Mouse (Mus musculus) left cerebral cortex, postnatal 14 days (tissue): ENCODE measurements at regions not wholly inside any gene's neighbourhood (a gene's known extent, or its start where the extent isn't known, plus 50 kb on each side); places are given as distances from the start of the nearest gene placed in this dataset.

Source experiments
- DNase-seq, 2 experiments: peaks; one replicate each; pipeline ENCODE4 v3.0.0; 2021 to 2022; ENCODE audit warnings: low spot score in 2 of 2, mixed read lengths in 1 of 2
- intact Hi-C: fragments of 180-260 bp; cut with DNase I; formaldehyde crosslinking; loops from one replicate; pipeline ENCODE4 v1.15.1; 2025

DNA sequence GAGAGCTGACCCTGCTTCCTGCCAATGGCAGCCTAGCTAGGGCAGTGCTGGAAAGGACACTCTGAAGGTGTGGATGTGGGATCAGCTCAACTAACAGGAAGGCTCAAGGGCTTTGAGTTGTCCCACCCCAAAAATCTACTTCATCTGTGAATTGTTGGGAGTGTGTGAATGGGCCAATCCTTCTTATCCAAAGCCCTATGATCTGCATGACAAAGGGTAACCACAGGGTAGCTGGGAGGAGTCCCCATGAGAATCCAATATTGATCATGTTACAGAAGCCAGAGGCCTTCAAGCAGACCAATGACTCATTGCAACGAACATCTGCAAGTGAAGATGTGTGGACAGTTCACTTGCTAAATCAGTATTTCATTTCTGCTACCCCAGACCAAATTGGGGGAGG is 51.1 kb upstream of the Adra1b start:
- intact Hi-C loops, result no loop called here
- DNase-seq, result no peak

DNA sequence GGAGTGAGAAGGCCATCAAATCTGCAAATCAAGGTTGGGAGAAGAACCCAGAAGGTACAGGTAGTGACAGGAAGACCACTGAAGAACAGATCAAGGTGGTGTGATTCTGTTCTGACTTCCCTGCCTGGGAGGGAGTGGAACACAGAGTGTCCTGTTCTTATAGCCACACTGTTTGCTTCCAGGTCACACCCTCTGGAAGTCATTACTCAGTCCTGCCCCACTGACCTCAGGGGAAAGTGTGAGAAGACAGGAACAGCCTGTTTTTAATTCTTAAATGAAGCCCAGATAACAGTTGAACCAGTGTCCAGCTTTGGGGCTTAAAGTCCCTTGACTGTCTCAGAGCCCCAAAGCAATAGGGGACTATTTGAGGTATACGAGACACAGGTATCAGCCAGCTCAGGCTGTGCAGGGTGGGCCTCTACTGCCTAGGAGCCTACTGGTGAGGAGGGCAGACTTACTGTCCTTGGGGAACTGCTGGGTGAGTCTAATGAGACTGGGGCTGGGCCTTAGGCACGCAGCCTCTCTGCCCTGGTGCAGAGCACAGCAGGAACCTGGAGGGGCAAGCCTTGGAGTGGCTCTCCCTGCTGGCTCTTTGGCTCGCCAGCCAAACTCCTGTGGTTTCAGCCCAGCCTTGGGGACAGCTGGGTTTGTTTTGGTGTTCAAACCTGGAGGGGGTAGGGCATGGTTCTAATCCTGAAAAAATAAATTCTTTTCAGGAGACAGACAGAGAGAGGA is 57.4 kb upstream of the Adra1b start:
- no peak for DNase-seq
- intact Hi-C loops, result no loop called here

DNA sequence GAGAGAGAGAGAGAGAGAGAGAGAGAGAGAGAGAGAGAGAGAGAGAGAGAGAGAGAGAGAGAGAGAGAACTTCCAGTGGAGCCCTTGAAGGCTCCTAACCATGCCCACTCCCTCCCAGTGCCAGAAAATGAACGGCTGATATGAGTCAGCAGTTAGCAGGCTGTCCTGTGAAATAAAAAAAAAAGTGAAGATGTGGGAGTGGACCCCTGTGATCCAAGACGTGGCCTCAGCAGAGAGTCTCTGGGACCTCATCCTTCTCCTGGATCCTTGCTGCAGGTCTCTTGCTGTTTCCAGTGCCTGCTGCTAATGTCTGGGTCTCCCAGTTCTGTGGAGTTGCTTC is 57.9 kb upstream of the Adra1b start:
- no peak for DNase-seq
- intact Hi-C loops, result no loop called here

DNA sequence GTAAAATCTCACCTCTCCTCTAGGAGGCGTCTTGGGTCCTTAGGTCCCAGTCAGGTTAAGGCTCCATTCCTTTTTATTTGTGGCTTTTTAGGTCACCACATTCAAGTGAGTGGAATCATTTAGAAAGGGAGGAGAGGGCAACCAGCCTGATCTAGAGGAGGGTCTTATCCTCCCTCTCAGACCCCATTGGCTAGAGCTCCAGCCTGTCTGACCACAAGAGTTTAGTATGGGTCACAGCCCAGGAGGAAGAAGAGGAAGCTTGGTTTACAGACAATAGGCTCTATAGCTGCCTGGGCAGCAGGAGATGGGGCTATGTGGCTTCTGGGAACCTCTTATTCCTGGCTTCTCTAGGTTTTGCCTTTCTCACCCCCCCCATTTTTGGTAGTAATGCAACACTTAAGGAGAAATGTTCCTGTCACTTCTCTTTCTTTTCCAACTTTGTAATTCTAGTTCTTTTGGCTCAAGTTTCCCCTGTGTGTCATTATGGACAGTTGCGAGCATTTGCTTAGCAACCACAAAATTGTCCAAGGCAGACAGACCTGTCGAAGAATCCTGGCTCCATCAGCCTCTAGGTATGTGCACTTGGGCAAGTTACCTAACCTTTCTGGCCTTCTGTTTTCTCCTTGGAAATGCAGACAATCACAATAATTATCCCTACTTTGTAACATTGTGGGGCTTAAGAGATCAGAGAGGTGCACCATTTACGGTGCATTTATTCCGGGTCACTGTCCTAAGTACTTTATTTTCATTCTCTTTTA is 59.5 kb upstream of the Adra1b start:
- no peak for DNase-seq
- intact Hi-C loops, result no loop called here

DNA sequence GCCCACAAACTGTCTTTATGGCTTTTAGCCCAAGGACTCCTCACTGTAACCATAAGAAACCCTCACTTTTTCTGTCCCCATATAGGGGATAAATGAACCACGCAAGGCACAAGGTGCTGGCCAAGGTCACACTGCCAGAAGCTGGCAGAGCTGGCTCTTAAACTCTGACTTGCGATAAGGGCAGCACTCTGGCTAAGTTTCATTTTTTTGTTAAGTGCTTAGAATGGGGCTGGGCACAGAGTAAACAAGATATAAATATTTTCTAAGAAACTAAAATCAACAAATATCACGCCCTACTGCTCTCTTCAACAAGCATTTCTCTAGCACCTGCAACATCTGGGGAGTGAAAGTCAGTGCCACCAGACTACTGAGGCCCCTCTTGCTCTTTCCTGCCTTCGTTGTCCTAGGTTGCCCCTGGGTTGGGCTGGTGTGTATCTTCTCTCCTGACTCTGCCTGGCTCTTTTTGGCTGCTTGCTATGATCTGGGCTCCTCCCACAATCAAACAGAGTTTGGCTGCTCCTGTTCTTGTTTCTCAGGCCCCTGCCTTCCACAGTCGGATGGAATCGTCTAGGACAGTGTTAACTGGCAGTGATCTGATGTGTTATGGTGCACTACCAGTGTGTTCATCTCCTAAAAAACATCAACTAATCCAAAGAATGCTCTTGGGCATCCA is 60.5 kb upstream of the Adra1b start:
- intact Hi-C loops, result no loop called here
- DNase-seq, result no peak

DNA sequence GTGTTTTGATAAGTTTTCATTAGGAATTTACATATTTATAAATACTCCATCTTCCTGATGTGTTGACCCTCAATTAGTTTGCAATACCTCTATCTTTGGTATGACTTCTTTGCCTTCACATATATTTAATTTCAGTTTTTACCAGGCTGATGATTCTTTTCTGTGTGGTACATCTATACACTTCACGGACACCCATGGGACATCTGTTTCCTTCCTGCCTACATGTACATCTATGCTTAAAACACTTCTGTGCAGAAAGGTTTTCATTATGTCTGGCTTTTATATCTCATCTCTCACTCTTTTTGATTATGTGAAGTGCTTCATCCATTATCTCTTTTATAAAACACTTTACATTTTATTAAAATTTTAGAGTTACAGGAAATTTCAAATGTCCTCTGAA is 66.8 kb upstream of the Adra1b start:
- no peak for DNase-seq
- intact Hi-C loops, result no loop called here

DNA sequence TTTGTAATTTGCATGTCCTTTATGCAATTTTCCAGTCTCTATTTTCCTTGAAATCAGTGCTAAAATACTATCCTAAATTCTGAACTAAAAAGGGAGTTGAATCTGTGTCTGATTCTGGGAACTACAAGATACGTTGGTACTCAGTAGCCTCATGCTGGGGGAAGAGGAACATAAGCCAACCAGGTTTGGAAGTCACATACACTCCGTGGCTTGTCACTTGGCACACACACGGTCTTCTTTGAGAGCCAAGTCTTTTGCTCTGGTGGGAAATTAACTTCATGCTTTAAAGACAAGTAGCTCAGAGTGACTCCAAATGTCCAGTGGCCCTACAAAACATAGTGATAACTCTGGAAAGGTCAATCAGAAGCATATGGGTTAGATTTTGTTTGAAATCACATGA is 70.9 kb upstream of the Adra1b start:
- no peak for DNase-seq
- intact Hi-C loops, result no loop called here

DNA sequence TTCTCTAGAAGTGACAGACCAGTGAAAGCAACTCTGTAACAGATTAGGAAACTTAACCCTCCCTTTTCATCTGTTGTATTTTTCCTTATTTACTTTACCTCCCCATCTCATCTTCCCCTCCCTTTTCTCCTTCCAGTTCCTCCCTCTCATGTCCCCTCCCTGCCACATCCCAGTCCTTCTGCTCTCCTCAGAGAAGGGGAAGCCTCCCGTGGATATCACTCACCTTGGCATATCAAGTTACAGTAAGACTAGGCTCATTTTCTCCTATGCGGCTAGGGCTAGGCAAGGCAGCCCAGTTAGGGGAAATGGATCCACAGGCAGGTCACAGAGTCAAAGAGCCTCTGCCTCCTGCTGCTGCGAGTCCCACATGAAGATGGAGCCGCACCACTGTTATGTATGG is 75.0 kb upstream of the Adra1b start:
- DNase-seq, result no peak
- intact Hi-C loops, result no loop called here

DNA sequence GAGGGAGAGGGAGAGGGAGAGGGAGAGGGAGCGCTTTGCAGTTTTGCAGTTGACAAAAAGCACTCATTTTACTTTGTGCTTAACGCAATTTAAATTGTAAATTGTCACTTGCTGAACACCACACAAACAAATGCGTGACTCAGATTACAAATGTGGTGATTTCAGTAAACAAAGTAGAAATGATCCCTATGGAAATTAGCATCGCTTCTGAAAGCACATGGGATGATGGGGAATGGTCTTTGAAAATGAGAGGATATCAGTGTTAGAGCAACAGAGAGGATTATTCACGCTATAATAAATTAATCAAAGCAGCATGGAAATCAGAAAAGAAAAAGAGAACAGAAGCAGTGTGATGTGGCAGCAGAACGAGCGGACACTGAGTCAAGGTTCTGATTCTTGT is 78.4 kb upstream of the Adra1b start:
- no peak for DNase-seq
- intact Hi-C loops, result no loop called here

DNA sequence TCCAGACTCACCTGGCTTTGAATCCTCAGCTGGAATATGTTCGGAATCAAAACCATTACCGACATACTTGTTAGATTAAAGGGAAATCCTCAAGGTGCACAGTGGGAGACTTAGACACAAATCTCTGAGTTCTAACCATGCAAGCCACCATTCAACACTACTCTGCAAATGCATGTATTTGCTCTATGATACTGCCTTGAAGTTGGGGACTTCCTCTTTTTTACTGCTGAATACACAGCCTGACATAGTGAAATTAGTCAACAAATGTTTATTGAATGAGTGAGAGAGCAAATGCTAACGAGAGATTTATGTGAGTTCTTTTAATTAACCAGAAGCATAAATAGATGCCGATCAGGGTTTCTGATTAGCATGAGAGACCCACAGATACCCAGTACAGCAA is 79.4 kb upstream of the Adra1b start:
- intact Hi-C loops, result no loop called here
- no peak for DNase-seq

DNA sequence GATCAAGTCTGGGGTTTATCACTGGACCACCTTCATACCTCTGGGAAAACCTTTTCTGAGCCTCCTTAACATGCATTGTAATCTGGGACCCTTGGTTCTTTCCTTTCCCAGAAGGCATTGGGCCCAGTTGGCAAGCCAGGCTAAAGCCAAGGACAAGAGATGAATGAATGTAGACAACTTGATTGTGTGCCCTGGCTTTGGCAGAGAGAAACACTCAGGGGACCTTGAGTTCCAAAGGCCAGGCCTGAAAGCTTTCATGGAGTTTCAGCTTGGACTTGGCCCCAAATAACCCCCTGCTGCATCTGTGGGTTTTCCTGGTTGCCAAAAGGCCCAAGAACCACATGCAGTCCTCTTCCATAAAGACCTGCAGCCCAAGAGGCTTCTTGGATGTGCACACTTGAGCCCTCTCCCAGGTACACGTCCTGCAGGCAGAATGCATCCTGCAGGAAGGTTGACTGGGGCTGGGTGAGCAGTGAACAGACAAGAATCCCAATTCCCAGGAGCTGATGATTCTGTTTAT is 89.0 kb upstream of the Adra1b start:
- DNase-seq, result no peak
- intact Hi-C loops, result no loop called here

DNA sequence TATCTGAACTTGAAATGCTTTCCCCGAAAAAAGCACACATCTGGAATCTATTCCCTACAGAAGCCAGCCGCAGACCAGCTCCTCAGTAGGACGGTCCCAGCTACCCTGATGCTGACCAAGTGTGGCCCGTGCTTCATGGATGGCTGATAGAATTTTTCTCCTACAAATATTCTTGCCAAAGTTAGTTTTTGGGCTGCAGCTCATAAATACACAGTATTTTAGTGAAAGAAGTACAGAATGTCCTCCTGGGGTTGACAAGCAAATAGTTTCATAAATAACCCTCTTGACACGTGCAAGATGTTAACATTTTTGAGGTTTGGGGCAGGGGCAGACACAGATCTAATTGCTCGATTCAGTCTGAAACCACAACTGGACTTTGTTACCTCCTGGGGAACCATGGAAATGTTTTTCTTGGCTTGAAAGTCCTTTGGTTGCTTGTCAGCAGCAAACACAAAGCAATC is 91.0 kb upstream of the Adra1b start:
- intact Hi-C loops, result no loop called here
- DNase-seq, result no peak

DNA sequence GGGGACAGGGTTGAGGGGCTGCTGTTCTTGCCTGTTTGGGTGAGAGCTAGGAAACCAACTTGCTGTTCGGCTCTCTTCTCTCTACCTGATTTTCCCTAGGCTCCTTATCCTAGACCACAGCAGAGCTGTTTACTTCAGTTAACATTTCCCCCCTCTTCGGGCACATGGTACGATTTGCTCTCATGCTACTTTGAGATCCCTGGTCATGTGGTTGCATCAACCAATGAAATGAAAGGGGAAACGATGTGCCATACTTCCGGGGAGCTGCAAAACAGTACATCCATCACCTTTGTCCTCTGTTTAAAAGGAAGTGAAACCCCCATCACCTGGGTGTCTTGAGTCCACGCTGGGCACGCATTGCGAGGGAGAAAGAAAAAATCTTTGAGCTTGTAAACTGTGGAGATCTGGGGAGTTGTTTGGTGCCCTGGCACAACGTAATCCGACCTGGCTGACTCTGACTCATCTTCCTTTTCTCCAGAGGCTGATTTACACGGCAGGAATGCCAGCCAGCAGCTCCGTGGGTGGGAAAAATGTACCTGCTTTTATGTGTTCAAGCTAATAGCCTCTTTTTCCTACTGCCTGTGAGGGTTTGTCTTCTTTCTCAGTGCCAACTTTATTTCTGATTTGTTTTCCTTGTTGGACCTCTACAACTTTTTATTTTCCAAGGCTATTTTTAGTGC is 97.2 kb upstream of the Adra1b start:
- intact Hi-C loops, result no loop called here
- no peak for DNase-seq

DNA sequence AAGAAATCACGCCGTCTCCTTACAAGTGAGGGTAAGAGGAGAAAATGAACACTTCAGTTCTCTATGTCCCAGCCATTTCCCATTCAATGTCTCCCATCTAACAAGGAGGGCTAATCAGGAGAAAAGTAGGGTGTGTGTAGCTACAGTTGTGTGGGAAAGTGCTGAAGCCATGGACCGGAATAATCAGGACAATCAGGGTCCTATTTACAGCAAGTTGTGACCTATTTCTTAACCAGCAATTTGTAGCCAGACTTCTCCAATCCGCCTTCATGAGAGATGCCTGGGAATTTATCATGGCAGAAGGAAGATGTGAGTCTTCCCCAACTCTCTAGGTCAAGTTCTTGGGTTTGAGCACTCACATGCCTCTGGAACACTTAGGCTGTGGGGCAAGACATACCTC is 99.0 kb upstream of the Adra1b start:
- no peak for DNase-seq
- intact Hi-C loops, result no loop called here

DNA sequence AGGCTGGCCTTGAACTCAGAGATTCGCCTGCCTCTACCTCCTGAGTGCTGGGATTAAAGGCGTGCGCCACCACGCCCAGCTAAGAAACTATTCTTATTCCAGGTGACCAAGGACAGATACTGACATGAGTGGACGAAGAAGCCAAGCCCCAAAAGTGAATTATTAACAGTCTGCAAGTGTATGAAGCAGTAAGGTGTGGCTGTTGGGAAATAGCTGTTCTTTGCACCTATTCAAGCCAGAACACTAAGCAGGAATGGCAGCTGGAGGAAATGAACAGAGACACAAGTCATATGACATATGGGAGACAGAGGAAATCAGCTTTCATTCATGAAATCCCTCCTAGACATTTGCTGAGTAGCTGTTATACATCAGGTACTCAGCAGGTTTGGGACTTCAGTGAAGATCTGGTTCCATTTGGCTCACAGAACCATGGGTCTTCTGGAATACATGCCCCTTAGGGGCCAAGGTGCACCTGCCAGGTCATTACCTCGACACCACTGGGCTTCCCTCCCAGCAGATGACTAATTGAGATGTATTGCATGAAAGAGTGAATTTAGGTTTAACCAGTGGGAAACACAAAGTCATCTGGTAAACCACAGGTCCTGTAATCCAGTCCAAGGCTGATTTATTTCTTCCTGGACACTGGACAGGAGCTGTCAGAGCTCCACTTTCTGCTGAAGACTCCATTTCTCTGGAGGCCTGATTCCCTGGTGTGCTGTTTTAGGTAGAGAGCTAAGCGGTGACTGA is 101.0 kb upstream of the Adra1b start:
- intact Hi-C loops, result no loop called here
- no peak for DNase-seq

DNA sequence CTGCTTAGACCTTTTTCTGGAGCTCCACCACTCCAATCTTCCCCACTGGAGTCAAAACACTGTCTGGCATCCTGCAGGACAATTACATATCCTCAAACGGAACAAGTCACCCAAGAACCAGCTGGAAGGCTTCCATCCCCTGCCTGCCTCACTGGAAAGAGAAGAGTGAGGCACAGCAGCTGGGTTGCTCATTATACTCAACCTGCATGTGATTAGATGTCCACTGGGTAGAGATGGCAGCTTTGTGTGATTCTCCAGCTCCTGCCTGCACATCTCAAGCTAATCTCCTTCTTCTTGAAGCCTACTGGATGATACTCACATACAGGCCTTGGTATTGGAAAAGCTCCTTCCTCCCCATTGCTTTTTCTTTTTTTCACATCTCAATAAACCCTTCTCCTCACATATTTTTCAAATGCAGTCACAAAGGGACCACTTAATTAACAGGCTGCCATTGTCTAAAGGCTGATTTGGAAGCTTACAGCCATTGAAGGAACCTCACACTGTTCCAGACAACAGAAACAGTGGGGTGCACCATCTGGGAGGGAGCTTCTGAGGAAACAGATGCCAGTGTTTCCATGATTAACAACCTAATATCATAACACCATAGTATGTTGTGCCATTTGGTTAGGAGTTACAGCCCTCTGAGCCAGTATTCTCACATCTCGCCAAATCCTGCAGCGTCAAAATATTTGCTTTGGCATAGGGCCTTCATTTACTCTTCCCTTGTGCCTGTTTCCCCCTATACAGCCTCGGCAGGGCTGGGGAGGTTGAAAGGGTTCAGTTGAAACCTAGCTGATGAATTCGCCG is 101.9 kb upstream of the Adra1b start:
- no peak for DNase-seq
- intact Hi-C loops, result no loop called here

DNA sequence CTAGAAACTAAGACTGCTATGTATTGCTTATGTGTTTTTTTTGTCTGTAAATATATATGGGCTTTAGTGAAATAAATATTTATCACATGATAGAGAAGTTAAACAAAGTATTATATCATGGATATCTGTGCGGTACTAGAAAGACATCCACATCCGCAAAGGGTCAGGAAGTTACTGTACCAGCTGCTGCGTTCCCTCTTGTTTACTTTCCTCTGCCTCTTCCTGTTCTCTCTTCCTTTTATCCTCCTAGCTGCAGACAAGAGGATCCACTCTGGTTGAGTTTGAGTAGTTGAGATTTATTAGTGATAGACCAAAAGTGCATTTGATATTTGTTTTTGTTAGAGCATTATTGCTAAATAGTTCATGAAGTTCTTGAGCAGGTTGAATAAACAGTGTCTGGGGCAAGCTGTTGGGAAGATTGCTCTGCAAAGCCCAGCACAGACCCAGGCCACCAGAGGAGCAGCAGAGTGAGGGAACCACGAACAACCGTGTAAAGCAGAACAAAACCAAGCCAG is 106.6 kb upstream of the Adra1b start:
- DNase-seq, result no peak

DNA sequence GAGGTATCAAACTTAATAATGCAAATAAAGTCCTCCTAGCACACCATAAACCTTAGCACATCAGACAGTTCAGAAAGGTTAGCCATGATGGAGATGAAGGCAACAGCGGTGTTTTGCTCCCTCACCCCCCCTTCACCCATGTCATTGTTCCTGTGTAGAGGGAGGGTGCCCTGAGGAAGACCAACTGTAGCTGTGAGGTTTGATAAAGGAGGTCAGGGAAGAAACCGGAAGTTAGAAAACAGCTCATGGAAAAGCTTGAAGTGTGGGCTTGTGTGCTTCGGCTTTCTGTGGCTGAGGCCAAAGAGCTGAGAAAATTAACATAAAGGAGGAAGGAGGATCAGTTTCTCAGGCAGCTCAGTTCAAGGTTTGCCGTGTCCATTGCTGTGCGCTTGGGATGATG is 111.3 kb upstream of the Adra1b start:
- no peak for DNase-seq
- intact Hi-C loops, result no loop called here

More for the DNA sequence above, 106.6 kb upstream of the Adra1b start:
- intact Hi-C loops, result no loop called here
